Mouse (Mus musculus): Measurements from ENCODE around the gene Vmn1r9. TPM values are rescaled to one million over a fixed set of nuclear protein-coding genes. Genes with fewer than 3 reads are reported as not detected.

The Vmn1r9 gene
- not detected for polyA plus RNA-seq (2012; fragmentation: generic; extraction: Trizol)

DNA sequence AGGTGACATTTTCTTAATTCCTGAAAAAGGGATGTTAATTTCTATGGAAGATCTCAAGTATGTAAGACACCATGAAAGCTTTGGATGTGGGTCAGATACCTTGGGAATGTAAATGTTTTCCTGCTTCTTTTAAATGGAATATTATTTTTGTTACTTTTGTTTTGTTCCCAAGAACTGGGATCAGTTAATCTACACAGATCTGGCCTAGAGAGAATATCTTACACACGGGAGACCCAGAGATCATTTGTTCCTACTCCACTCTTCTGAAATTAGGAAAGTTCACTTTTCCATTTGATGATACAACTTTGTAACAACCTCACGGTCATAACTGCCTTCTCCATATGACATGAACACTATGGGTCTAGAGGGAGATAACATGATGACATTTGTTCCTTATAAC, at the start of gene Vmn1r9:
Vmn1r9 (plus strand) TSS at position 301 of the 400 bp plus-strand sequence.

DNA sequence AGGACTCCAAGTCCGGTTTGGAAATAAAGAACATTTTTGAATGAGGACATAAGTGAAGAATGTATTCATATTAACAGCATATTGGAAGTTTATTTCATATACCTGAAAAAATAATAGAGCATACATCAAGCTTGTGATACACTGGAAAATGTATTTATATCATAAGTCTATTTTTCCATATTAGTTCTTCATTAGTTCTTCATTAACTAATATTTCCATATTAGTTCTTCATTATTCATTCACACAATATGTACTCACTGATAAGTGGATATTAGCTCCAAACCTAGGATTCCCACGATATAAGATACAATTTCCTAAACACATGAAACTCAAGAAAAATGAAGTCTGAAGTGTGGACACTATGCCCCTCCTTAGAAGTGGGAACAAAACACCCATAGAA, 41.4 kb upstream of the Vmn1r9 start, which contains the start of gene Vmn1r7:
Vmn1r7 (minus strand) TSS at position 101 of the 400 bp plus-strand sequence.

DNA sequence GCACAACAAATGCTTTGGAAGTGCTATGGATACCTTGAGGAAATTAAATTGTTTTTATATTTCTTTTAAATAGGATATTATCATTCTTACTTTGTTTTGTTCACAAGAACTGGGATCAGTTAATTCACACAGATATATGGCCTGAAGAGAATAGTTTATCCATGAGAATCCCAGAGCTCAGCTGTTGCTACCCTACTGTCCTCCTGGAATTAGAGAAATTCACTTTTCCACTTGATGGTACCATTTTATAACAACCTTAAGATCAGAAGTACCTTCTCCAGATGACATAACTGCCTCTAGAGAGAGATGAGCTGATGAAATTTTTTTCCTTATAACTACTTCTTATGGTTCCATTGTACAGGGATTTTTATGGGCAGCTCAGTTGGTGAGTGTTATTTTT, 34.6 kb upstream of the Vmn1r9 start, which contains the start of gene Vmn1r8:
Vmn1r8 (plus strand) TSS at position 301 of the 400 bp plus-strand sequence.

DNA sequence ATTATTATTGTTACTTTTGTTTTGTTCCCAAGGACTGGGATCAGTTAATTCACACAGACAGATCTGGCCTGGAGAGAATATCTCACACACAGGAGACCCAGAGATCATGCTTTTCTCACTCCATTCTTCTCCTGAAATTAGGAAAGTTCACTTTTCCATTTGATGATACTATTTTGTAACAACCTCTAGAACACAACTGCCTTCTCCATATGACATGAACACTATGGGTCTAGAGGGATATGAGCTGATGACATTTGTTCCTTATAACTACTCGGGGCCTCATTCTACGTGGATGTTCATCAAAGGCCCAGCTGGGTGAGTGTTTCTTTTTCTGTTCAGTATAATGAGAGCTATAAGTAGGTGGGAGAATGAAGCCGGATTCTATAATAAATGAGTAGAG, 42.6 kb downstream of the Vmn1r9 start, which contains the start of gene Vmn1r10:
Vmn1r10 (plus strand) TSS at position 301 of the 400 bp plus-strand sequence.

Other genes with a start within 250 kb of the Vmn1r9 start
- gene Fkbp9, start 234.7 kb upstream of the Vmn1r9 start, polyA plus RNA-seq (2012; fragmentation: generic; extraction: Trizol) = 100 to 1,000 TPM in 1 of 2 experiments, 10 to 100 TPM in 1; 22.1 to 235 TPM
- 10 to 100 TPM in 1 of 2 experiments, 1 to 10 TPM in 1; 1.4 to 10.6 TPM for gene Nt5c3, start 142.9 kb upstream of the Vmn1r9 start, polyA plus RNA-seq (2012; fragmentation: generic; extraction: Trizol)
- under 1 TPM; 0.01 to 0.24 TPM for gene Vmn1r4, start 142.8 kb upstream of the Vmn1r9 start, polyA plus RNA-seq (2012; fragmentation: generic; extraction: Trizol)
- gene Vmn1r5, start 96.5 kb upstream of the Vmn1r9 start, polyA plus RNA-seq (2012; fragmentation: generic; extraction: Trizol) = not detected
- gene Vmn1r6, start 69.5 kb upstream of the Vmn1r9 start, polyA plus RNA-seq (2012; fragmentation: generic; extraction: Trizol) = not detected
- gene Vmn1r7, start 41.5 kb upstream of the Vmn1r9 start, polyA plus RNA-seq (2012; fragmentation: generic; extraction: Trizol) = not detected
- gene Vmn1r8, start 34.5 kb upstream of the Vmn1r9 start, polyA plus RNA-seq (2012; fragmentation: generic; extraction: Trizol) = not detected
- not detected for gene Vmn1r10, start 42.7 kb downstream of the Vmn1r9 start, polyA plus RNA-seq (2012; fragmentation: generic; extraction: Trizol)
- gene Vmn1r11, start 66.7 kb downstream of the Vmn1r9 start, polyA plus RNA-seq (2012; fragmentation: generic; extraction: Trizol) = not detected
- not detected for gene Vmn1r12, start 90.1 kb downstream of the Vmn1r9 start, polyA plus RNA-seq (2012; fragmentation: generic; extraction: Trizol)
- gene Vmn1r13, start 136.5 kb downstream of the Vmn1r9 start, polyA plus RNA-seq (2012; fragmentation: generic; extraction: Trizol) = not detected
- not detected for gene Vmn1r14, start 164.9 kb downstream of the Vmn1r9 start, polyA plus RNA-seq (2012; fragmentation: generic; extraction: Trizol)
- gene Vmn1r15, start 191.2 kb downstream of the Vmn1r9 start, polyA plus RNA-seq (2012; fragmentation: generic; extraction: Trizol) = not detected